Mouse (Mus musculus) forebrain, embryonic 16.5 days (tissue): ENCODE data around the gene Efna2. TPM values are rescaled to one million over a fixed set of nuclear protein-coding genes. Genes with fewer than 3 reads are reported as not detected.

Experiments
- ATAC-seq: fragments of 200-750 bp; cut with Nextera tagmentation; 2 replicates; pipeline ENCODE4 v1.8.0; 2017; ENCODE audit warnings: mild to moderate bottlenecking, moderate library complexity
- H3K27ac ChIP-seq: fragments of 300-500 bp; sonication (generic); 2 replicates; pipeline ENCODE4 v1.5.1; 2014; ENCODE audit warnings: low read length, control low read depth
- H3K27me3 ChIP-seq: fragments of 300-500 bp; sonication (generic); replicated peaks from 2 replicates; pipeline ENCODE4 v1.6.1; 2014; ENCODE audit warnings: low read length; ENCODE audit not compliant: control insufficient read depth, insufficient read depth
- H3K36me3 ChIP-seq: fragments of 300-500 bp; sonication (generic); 2 replicates; pipeline ENCODE4 v1.6.1; 2014; ENCODE audit not compliant: control insufficient read depth, insufficient read depth
- H3K4me1 ChIP-seq: fragments of 300-500 bp; sonication (generic); replicated peaks from 2 replicates; pipeline ENCODE4 v1.6.1; 2014; ENCODE audit warnings: low read length; ENCODE audit not compliant: control insufficient read depth, insufficient read depth
- H3K4me2 ChIP-seq: fragments of 300-500 bp; sonication (generic); 2 replicates; pipeline ENCODE4 v1.6.1; 2014; ENCODE audit warnings: mild to moderate bottlenecking, low read length, control low read depth
- H3K4me3 ChIP-seq: fragments of 300-500 bp; sonication (generic); replicated peaks from 2 replicates; pipeline ENCODE4 v1.5.1; 2014; ENCODE audit warnings: mild to moderate bottlenecking, low read length, control low read depth
- H3K9ac ChIP-seq: fragments of 300-500 bp; sonication (generic); replicated peaks from 2 replicates; pipeline ENCODE4 v1.6.1; 2014; ENCODE audit warnings: low read depth, low read length, control low read depth
- H3K9me3 ChIP-seq: fragments of 300-500 bp; sonication (generic); 2 replicates; pipeline ENCODE4 v1.6.1; 2016; ENCODE audit warnings: low read length; ENCODE audit not compliant: control insufficient read depth
- WGBS: fragments of 180-500 bp; shearing (Covaris S2); extraction: QIAGEN DNeasy Blood & Tissue Kit; methylation state at CpG from one replicate; pipeline ENCODE4 v1.1.7; 2014; 5-methylcytosine and 5-hydroxymethylcytosine counted together
- polyA plus RNA-seq: library from polyadenylated mRNA; unstranded; fragments of >200 nt; fragmentation: Nextera tagmentation; extraction: Ambion mirVana; gene quantifications from 2 replicates; pipeline ENCODE4 v1.2.1, GENCODE M21; 2015

Gene Efna2
- polyA plus RNA-seq, 1 experiment from 2014 or later: 24.8 TPM

DNA sequence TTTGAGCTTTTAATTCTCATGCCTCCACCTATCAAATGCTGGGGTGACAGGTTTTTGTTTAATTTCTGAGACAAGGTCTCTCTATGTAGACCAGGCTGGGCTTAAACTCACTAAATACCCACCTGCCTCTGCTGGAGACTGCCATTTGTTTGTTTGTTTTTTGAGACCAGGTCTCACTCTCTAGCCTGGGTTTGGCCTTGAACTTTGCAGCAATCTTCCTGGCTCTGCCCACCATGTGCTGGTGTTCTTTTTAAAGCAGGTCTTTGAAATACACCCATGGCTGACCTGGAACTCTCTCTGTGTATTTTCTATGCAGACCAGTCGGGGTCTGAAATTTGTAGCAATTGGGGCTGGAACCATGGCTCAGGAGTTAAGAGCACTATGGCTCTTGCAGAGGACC, 43.6 kb upstream of the Efna2 start:
- H3K27ac ChIP-seq: no peak overlapping the region
- no peaks in the 10 kb centered on the region for H3K9me3 ChIP-seq
- H3K9ac ChIP-seq: no peak overlapping the region
- 97% methylated on average over 1 of the region's 1 CpGs for WGBS
- peaks cover 39% of the 10 kb centered on the region for H3K4me1 ChIP-seq
- H3K4me2 ChIP-seq: no peak overlapping the region
- no peak for ATAC-seq
- no peaks in the 10 kb centered on the region for H3K27me3 ChIP-seq
- no peak overlapping the region for H3K4me3 ChIP-seq
- H3K36me3 ChIP-seq: peaks cover 18% of the 10 kb centered on the region; the same call in 1 of the 2 replicates

DNA sequence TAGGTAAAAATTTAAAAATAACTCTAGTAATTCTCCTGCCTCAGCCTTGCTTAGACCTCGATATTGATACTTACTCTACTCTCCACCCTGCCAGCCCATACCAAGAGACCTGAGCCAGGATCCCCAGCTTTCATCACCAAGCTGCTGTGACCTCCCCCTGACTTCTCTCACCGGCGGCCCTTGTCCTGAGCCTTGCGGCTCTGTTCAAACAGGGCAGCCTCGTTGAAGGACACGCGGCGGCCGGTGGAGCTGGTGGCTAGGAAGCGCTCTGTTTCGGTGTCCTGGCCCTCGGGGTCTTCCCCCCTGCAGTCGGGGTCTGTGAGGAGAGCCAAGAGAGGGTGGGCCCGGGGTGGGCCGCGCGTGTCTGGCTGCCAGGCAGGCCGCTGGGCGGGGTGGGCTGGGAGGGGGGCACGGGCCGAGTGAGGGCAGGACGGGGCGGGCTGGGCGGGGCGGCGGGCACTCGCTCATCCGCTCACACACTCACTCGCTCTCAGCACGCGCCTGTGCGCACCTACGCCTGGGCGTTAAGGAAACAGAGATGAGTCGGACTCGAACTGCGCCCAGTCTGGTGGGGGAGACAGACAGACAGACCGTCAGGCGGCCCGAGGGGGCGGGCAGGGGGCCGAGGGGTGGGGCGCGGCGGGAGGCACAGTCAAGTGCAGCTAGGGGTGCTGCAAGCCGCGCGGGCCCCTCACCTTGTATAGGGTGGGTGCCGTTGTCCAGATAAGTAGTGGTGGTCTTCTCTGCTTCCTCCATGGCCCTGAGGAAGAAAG, 42.9 kb upstream of the Efna2 start:
- peaks cover 15% of the 10 kb centered on the region; the same call in 1 of the 2 replicates for H3K36me3 ChIP-seq
- 23% methylated on average over 48 of the region's 49 CpGs for WGBS
- no peak for ATAC-seq

DNA sequence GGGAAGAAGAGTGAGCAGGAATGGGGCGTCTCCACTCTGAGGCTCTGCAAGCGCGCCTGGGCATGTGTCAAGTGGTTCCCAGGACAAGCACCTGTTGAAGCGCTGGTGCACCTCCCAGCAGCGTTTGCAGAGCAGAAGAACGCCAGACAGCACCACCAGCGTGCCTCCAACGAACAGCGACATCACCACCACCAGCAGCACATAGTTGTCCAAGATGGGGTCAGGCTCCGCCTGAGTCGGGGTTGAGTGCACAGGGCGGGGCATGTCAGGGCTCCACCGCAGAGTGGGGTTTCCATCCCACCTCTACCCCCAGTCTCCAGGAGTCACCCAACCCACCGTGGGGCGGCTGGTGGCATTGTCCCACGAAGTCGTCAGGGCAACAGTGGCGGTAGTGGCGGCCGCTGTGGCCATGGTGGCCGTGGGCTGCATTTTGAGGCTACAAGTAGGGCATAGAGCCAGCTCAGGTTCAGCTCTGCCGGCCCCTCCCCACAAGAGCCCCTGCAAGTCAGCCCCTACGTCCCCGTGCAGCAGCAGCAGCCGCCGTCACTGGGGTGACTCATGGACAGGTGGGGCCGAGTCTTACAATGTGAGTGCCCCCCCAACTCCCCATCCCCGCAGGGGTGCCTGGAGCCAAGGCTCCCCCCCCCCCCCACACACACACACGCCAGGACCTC, 42.2 kb upstream of the Efna2 start:
- Histone ChIP-seq H3K9ac (peak overlapping the region; percentile 87), H3K4me2 (peak overlapping the region; percentile 93), H3K36me3 (peaks cover 13% of the 10 kb centered on the region; the same call in 1 of the 2 replicates), H3K9me3 (no peaks in the 10 kb centered on the region), H3K27me3 (no peaks in the 10 kb centered on the region), H3K27ac (peak overlapping the region; percentile 93), H3K4me3 (peak overlapping the region; percentile 87), H3K4me1 (peaks cover 43% of the 10 kb centered on the region)
- ATAC-seq: no peak
- WGBS: 5% methylated on average over 27 of the region's 29 CpGs

More for the DNA sequence above, 42.9 kb upstream of the Efna2 start:
- peaks cover 45% of the 10 kb centered on the region for H3K4me1 ChIP-seq
- H3K9ac ChIP-seq: peak overlapping the region; percentile 87
- no peaks in the 10 kb centered on the region for H3K27me3 ChIP-seq
- peak overlapping the region; percentile 87 for H3K4me3 ChIP-seq
- no peaks in the 10 kb centered on the region for H3K9me3 ChIP-seq
- H3K27ac ChIP-seq: no peak overlapping the region; the same call in 1 of the 2 replicates
- H3K4me2 ChIP-seq: peak overlapping the region; percentile 93

DNA sequence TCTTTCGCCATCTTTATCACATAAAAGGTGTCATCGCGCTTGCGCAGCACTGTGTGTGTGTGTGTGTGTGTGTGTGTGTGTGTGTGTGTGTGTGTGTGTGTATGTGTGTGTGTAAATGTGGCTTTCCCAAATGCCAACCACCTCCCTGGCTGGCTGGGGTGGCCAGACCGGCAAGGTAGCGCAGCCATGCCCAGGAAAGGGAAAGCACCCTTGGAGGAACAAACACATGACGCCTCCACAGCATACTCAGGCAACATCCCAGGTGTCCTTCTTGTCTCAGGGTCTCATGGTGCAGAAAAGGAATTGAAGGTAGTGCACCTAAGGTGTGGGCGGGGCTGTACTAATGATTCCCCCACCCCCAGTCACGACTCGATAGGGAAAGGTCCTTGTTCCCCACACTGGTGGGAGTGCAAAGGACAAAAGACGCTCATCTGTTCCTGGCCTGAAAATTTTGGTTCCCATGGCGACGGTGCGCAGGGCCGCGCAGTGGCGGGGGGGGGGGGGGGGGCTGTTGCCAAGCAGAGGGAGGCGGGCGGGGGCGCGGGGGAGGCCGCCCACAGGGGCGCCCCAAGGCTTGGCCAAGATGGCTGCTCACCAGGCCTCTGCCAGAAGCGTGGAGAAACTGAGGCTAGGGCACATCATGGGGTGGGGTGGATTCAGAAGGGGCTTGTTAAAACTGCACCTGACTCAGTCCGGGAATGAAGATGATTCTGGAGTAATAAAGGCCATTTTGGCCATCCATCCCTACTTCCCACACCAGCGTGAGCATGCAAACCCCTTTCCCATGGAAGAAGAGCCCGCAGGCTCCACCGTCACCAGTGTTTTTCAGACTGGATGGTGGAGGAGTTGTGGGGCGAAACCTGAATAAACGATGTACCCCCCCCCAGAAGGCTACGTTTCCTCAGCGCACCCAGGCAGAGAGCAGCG, 41.4 kb upstream of the Efna2 start:
- H3K27ac ChIP-seq: peak overlapping the region; percentile 93
- H3K9me3 ChIP-seq: no peaks in the 10 kb centered on the region
- peaks cover 13% of the 10 kb centered on the region; the same call in 1 of the 2 replicates for H3K36me3 ChIP-seq
- peak overlapping the region; percentile 93 for H3K4me2 ChIP-seq
- 1% methylated on average over 28 of the region's 33 CpGs for WGBS
- H3K9ac ChIP-seq: peak overlapping the region; percentile 87
- ATAC-seq: no peak
- peak overlapping the region; percentile 87 for H3K4me3 ChIP-seq
- no peaks in the 10 kb centered on the region for H3K27me3 ChIP-seq
- H3K4me1 ChIP-seq: peaks cover 49% of the 10 kb centered on the region

DNA sequence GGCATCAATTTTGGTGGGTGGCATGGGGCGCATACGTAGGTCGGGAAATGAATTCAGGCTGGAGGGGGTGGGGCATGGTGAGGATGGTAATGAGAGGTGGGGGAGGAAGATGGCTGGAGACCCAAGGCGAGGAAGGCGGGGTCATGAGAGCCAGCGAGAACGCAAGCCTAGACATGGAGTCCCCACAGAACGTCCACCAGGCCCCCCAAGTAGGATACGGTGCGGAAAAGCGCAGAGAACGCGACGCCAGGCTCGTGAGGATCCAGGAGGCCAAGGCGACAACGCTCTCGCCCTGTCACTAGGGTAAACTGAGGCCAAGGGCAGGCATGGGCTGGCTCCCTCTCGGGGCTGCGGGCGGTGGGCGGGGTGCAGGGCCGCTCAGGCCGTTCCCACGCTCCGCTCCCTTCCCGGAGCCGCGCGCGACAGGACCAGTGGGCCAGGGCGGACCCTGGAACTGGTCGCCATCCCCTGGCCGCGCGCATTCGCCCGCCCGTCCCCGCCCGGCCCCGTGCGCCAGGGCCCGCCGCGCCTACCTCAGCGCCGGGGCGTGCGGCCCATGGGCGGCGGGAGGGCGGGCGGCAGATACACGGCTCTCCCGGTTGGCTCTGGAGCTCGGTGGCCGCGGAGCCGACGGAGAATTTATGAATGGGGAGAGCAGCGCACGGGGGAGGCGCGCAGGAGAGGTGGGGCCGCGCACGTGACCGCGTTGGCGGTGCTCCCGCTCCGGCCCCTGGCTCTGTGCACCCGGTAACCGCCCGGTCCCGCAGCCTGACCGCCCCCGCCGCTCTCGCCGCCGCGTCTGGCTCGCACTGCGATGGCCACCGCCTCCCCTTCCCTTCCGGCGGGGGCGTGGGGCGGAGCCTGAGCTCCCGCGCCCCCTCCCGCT, 40.5 kb upstream of the Efna2 start, which contains the start of gene Atp5d:
Gene Atp5d (plus strand): TSS at position 80 of the 886 bp plus-strand sequence.
- H3K36me3 ChIP-seq: peaks cover 11% of the 10 kb centered on the region; the same call in 1 of the 2 replicates
- H3K9me3 ChIP-seq: no peaks in the 10 kb centered on the region
- H3K27me3 ChIP-seq: no peaks in the 10 kb centered on the region
- H3K4me2 ChIP-seq: peak within 1 kb of the TSS; percentile 93
- peak within 1 kb of the TSS; percentile 87 for H3K4me3 ChIP-seq
- ATAC-seq: peak; percentile 13; the same call in 1 of the 2 replicates
- under 1% methylated on average over 78 of the region's 94 CpGs for WGBS
- H3K27ac ChIP-seq: peak within 1 kb of the TSS; percentile 93
- peak within 1 kb of the TSS; percentile 87 for H3K9ac ChIP-seq
- H3K4me1 ChIP-seq: peaks cover 52% of the 10 kb centered on the region

DNA sequence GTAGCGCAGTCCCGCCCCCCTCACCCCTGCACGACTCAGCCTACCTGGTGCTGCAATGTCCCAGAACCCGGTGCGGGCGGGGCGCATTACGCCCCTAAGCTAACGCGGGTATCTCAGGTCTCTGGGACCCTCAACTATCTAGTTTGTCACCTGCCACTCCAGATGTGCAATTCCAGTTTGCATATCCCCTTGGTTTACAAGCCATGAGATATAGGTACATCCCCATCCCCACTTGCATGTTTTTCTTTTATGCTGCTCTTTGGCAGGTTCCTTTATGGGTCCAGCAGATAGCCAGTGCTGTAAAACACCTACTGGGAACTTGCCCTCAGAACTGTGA, 39.9 kb upstream of the Efna2 start:
- H3K9ac ChIP-seq: peak overlapping the region; percentile 87
- H3K4me1 ChIP-seq: peaks cover 52% of the 10 kb centered on the region
- H3K27me3 ChIP-seq: no peaks in the 10 kb centered on the region
- H3K9me3 ChIP-seq: no peaks in the 10 kb centered on the region
- under 1% methylated on average over 10 of the region's 10 CpGs for WGBS
- peak overlapping the region; percentile 93 for H3K27ac ChIP-seq
- H3K36me3 ChIP-seq: peaks cover 6% of the 10 kb centered on the region; the same call in 1 of the 2 replicates
- no peak for ATAC-seq
- peak overlapping the region; percentile 87 for H3K4me3 ChIP-seq
- H3K4me2 ChIP-seq: peak overlapping the region; percentile 93

DNA sequence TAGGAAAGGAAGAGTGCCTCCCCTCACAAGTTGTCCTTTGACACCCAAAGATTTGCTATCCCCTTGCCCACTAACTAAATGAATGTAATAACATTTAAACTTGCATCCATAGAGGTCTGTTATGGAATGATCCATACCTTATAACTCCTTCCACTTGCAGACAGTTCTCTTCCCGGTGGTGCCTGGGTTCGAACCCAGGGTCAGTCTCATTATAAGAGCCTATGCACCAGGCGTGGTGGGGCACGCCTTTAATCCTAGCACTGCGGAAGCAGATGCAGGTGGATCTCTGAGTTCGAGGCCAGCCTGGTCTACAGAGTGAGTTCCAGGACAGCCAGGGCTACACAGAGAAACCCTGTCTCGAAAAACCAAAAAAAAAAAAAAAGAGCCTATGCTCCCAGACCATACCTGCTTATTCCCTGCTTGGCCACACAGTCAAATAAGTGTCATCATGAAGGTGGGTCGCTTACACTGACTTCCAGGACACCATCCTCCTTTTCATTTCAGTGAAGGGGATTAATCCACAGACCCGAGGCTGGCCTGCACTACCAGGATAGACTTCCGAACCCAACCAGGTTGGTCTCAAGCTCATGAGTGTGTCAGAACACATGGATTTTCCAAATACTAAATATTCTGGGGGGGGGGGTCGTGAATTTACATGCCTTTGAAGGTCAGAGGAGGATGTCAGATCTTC, 39.2 kb upstream of the Efna2 start:
- Histone ChIP-seq H3K4me3 (no peak overlapping the region), H3K9ac (no peak overlapping the region), H3K4me2 (no peak overlapping the region), H3K4me1 (peaks cover 52% of the 10 kb centered on the region), H3K27ac (no peak overlapping the region), H3K36me3 (peaks cover 2% of the 10 kb centered on the region; the same call in 1 of the 2 replicates), H3K27me3 (no peaks in the 10 kb centered on the region), H3K9me3 (no peaks in the 10 kb centered on the region)
- 71% methylated on average over 10 of the region's 11 CpGs for WGBS
- ATAC-seq: no peak

DNA sequence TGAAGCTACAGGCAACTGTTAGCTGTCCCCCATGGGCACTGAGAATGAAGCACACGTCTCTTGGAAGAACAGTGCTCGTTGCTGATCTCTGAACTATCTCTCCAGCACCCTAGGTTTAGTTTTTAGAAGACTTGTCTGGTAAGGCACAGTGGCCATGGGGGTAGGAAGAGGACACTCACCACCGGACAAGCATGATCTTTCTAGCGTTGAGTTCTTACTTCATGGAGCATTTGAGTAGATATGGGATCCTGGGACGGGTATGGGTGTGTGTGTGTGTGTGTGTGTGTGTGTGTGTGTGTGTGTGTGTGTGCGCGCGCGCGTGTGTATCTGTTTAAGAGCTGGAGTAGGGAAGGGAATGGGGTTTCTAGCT, 38.6 kb upstream of the Efna2 start, which contains the start of gene Cbarp:
Gene Cbarp (minus strand): TSS at position 170 of the 370 bp plus-strand sequence.
- 73% methylated on average over 10 of the region's 10 CpGs for WGBS
- ATAC-seq: no peak
- Histone ChIP-seq H3K27me3 (no peaks in the 10 kb centered on the region), H3K36me3 (no peaks in the 10 kb centered on the region), H3K4me1 (peaks cover 55% of the 10 kb centered on the region), H3K9me3 (no peaks in the 10 kb centered on the region), H3K27ac (peak within 1 kb of the TSS; percentile 90), H3K4me2 (peak within 1 kb of the TSS; percentile 99), H3K4me3 (peak within 1 kb of the TSS; percentile 90), H3K9ac (peak within 1 kb of the TSS; percentile 38)
